8 mouse cellular contexts compared by ENCODE assay signal in the genomic region with DNA sequence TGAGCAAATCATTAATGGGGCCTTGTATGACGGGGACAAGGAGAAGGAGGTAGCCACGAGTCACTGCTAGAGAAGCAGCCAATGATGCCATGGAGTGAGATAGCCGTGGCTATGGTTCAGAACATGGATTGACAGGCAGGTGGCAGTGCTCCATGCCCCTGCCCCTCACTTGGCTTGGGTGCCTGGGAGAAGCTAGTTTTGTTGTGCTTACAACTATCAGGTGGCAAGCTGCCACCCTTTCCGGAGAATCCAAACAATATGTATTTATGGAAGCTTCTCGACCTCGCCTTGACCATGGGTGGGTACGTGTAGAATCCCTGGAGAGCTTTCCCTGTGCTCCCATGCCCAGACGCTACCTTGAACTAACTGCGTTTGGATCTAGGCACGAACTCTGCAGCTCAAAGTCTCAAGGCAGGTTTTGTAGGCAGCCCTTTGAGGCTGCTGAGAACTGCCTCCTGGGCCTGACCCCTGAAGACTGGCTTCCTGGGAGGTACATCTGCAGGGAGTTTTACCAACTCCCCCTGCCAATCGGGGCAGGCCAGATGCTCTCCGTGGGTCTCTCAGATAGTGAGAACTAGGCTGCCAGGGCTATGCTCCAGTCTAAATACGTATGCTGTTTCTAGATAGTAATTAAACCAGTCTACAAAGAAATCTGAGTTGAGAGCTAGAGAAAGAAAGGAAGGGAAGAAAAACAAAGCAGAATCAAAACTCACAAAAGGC. TPM values are rescaled to one million over a fixed set of nuclear protein-coding genes. Genes with fewer than 3 reads are reported as not detected.
DNase-seq lines count a peak whose midpoint lies in the region; ATAC-seq lines count a peak whose summit lies in the region.

No protein-coding gene starts in this region.

- ATAC-seq in megakaryocyte-erythroid progenitor cell, adult 5-6 weeks (replicated peaks; ENCODE audit: low FRiP score, low TSS enrichment, poor library complexity, severe bottlenecking): no peak

- peak; percentile 67 for DNase-seq in cerebellum, adult 9-11 months
- no peak for DNase-seq in cerebellum, adult 8-10 months
- peak; percentile 81 for DNase-seq in adipocyte (ENCODE audit: low spot score)
- peak; percentile 72 for DNase-seq in heart, postnatal 4 days
- peak; percentile 85 for DNase-seq in lung, postnatal 36 days
- DNase-seq in spleen, postnatal 14 days (ENCODE audit: low spot score in 2 of 2): no peak
- no peak for DNase-seq in urinary bladder, postnatal 25 days (ENCODE audit: low spot score)

RNA-seq across cellular contexts. Expression of a gene that starts 54.2 kb away (rescaled TPM):
- total RNA-seq in heart, postnatal 4 days (2021): 10 to 100 TPM; 64.1 to 69.4 TPM
- 0.68 and 11.0 TPM in 2 replicates for total RNA-seq in megakaryocyte-erythroid progenitor cell, adult 5-6 weeks (2014; fragmentation: Nextera tagmentation)
- 2.9 and 5.0 TPM in 2 replicates for total RNA-seq in megakaryocyte-erythroid progenitor cell, adult 5-6 weeks (2017)

Comparison
In these comparisons a context has a peak if more than half of its experiments do, and no peak if none do; other contexts are left out.
1. DNase-seq: peak in cerebellum, adult 9-11 months (single experiment), adipocyte (single experiment), heart, postnatal 4 days (single experiment) and lung, postnatal 36 days (single experiment); none in cerebellum, adult 8-10 months (single experiment), spleen, postnatal 14 days (0 of 2) and urinary bladder, postnatal 25 days (single experiment).
2. RNA of a gene that starts 54.2 kb away (total RNA-seq): 64.1 to 69.4 TPM in heart, postnatal 4 days; 0.68 to 11.0 TPM in megakaryocyte-erythroid progenitor cell, adult 5-6 weeks; every median in the first group is over 4 times any median in the second.